Mouse (Mus musculus): ENCODE measurements at regions not wholly inside any gene's neighbourhood (a gene's known extent, or its start where the extent isn't known, plus 50 kb on each side); places are given as distances from the start of the nearest gene placed in this dataset.

- DNase-seq (ENCODE audit: low spot score in 2 of 2) = no peak
Measured at GRCm38 (mm10) chr6:76697146-76697891, 199.7 kb upstream of the Gm9008 start.

DNA sequence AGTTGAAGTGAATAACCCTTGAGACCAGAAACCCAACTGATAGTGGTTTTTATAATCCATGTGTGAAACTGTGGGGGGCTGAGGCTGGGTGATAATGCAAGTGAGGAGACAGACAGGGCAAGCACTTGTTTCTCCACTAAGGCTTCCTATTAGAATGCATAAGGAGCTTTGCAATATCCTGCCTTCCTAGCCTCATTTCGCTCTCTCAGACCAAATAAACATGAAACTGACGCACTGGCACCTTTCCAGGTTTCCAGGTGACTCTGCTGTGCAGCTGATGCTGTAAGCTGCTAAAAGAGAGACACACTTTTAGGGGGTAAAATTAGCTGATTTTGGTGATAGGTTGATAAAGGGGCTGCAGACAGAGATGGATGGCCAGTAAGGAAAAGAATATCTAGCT lies 191.2 kb upstream of the Gm9008 start:
- DNase-seq (ENCODE audit: low spot score in 2 of 2) = no peak

DNA sequence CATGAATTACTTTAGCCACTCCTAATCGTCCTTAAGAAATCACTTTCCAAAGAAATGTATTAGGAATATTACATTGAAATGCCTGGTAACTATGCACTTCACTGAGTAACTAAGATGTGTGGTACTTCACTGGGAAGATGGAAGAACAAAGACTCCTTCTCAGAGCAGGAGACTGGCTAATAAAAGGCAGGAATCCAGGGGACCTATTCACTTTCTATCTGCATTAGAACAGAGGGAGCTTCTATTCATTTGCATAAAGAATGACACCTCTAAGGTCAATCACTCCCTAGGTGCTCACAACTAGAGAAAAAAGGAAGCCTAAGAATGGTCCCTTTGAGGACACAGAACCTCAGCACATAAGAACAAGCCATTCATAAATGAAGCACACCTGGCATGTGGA lies 142.0 kb upstream of the Gm9008 start:
- no peak for DNase-seq (ENCODE audit: low spot score in 2 of 2)

DNA sequence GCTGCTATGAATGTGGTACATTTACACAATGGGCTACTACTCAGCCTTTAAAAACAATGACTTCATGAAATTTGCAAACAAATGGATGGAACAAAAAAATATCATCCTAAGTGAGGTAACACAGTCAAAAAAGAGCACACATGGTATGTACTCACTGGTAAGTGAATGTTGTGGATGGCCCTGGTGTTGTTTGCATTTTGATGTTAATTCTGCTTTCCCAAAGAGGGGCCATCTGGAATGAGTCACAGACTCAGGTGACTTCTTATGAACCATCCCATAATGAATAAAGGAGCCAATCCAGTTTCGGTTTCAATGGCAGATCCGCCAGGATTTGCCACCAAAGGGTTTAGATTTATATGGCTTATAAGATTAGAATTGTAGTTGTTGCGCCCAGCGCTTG lies 130.8 kb upstream of the Gm9008 start:
- DNase-seq (ENCODE audit: low spot score in 2 of 2) = no peak

- no peak for DNase-seq (ENCODE audit: low spot score in 2 of 2)
Measured at GRCm38 (mm10) chr6:76621499-76621898, 123.9 kb upstream of the Gm9008 start.

- DNase-seq (ENCODE audit: low spot score in 2 of 2) = peak in 1 of 2 experiments; percentile 8
Measured at GRCm38 (mm10) chr6:76620754-76621204, 123.2 kb upstream of the Gm9008 start.
